Mouse (Mus musculus): ENCODE data around the gene Lrrc51. TPM values are rescaled to one million over a fixed set of nuclear protein-coding genes. Genes with fewer than 3 reads are reported as not detected.

Lrrc51 gene
- polyA plus RNA-seq, 1 experiment = 3.4 TPM

- WGBS = 23% methylated on average over 9 of the region's 9 CpGs
- peak overlapping the region; percentile 32; the same call in 1 of the 2 replicates for H3K27ac ChIP-seq (ENCODE audit: insufficient read depth, low read depth, low read length)
- H3K4me3 ChIP-seq (ENCODE audit: low read depth, low read length) = peak overlapping the region; percentile 70
- no peaks in the 10 kb centered on the region for H3K36me3 ChIP-seq (ENCODE audit: control insufficient read depth, insufficient read depth, low read length)
- 0 out of 2 replicates have a peak, but pooled peaks cover 2% of the 10 kb centered on the region for H3K4me1 ChIP-seq (ENCODE audit: control insufficient read depth, insufficient read depth, insufficient read length, low read length)
- H3K27me3 ChIP-seq (ENCODE audit: control insufficient read depth, insufficient read depth, low read length) = no peaks in the 10 kb centered on the region
- TF ChIP-seq POLR2A (IDR thresholded peaks at IDR 0.05; ENCODE audit: low read depth, low read length) = no peak
- TF ChIP-seq CTCF (IDR thresholded peaks at IDR 0.05; ENCODE audit: extremely low read depth, insufficient read length, insufficient replicate concordance, low read depth, low read length) = no peak
Observed at GRCm38 (mm10) chr7:101895695-101896094, 38.0 kb downstream of the Lrrc51 start.

GRCm38 (mm10) chr7:101888460-101888859 is 45.2 kb downstream of the Lrrc51 start:
- 84% methylated on average over 4 of the region's 4 CpGs for WGBS
- no peaks in the 10 kb centered on the region for H3K36me3 ChIP-seq (ENCODE audit: control insufficient read depth, insufficient read depth, low read length)
- no peak overlapping the region for H3K4me3 ChIP-seq (ENCODE audit: low read depth, low read length)
- H3K4me1 ChIP-seq (ENCODE audit: control insufficient read depth, insufficient read depth, insufficient read length, low read length) = no peaks in the 10 kb centered on the region
- TF ChIP-seq POLR2A (IDR thresholded peaks at IDR 0.05; ENCODE audit: low read depth, low read length) = no peak
- TF ChIP-seq CTCF (IDR thresholded peaks at IDR 0.05; ENCODE audit: extremely low read depth, insufficient read length, insufficient replicate concordance, low read depth, low read length) = no peak
- H3K27me3 ChIP-seq (ENCODE audit: control insufficient read depth, insufficient read depth, low read length) = no peaks in the 10 kb centered on the region
- H3K27ac ChIP-seq (ENCODE audit: insufficient read depth, low read depth, low read length) = no peak overlapping the region

GRCm38 (mm10) chr7:101886274-101886673 is 47.4 kb downstream of the Lrrc51 start:
- no peak overlapping the region for H3K27ac ChIP-seq (ENCODE audit: insufficient read depth, low read depth, low read length)
- TF ChIP-seq POLR2A (IDR thresholded peaks at IDR 0.05; ENCODE audit: low read depth, low read length) = no peak
- TF ChIP-seq CTCF (IDR thresholded peaks at IDR 0.05; ENCODE audit: extremely low read depth, insufficient read length, insufficient replicate concordance, low read depth, low read length) = no peak
- H3K36me3 ChIP-seq (ENCODE audit: control insufficient read depth, insufficient read depth, low read length) = no peaks in the 10 kb centered on the region
- 86% methylated on average over 6 of the region's 6 CpGs for WGBS
- no peaks in the 10 kb centered on the region for H3K27me3 ChIP-seq (ENCODE audit: control insufficient read depth, insufficient read depth, low read length)
- no peaks in the 10 kb centered on the region for H3K4me1 ChIP-seq (ENCODE audit: control insufficient read depth, insufficient read depth, insufficient read length, low read length)
- H3K4me3 ChIP-seq (ENCODE audit: low read depth, low read length) = no peak overlapping the region

- TF ChIP-seq CTCF (IDR thresholded peaks at IDR 0.05; ENCODE audit: extremely low read depth, insufficient read length, insufficient replicate concordance, low read depth, low read length) (no peak), POLR2A (IDR thresholded peaks at IDR 0.05; ENCODE audit: low read depth, low read length) (no peak)
- no peaks in the 10 kb centered on the region for H3K36me3 ChIP-seq (ENCODE audit: control insufficient read depth, insufficient read depth, low read length)
- no peaks in the 10 kb centered on the region for H3K27me3 ChIP-seq (ENCODE audit: control insufficient read depth, insufficient read depth, low read length)
- no peak overlapping the region for H3K27ac ChIP-seq (ENCODE audit: insufficient read depth, low read depth, low read length)
- no peaks in the 10 kb centered on the region for H3K4me1 ChIP-seq (ENCODE audit: control insufficient read depth, insufficient read depth, insufficient read length, low read length)
- 97% methylated on average over 4 of the region's 4 CpGs for WGBS
- H3K4me3 ChIP-seq (ENCODE audit: low read depth, low read length) = no peak overlapping the region
Observed at GRCm38 (mm10) chr7:101884160-101884559, 49.5 kb downstream of the Lrrc51 start.

GRCm38 (mm10) chr7:101882413-101883154 is 51.1 kb downstream of the Lrrc51 start:
- Histone ChIP-seq H3K4me1 (ENCODE audit: control insufficient read depth, insufficient read depth, insufficient read length, low read length) (no peaks in the 10 kb centered on the region), H3K27ac (ENCODE audit: insufficient read depth, low read depth, low read length) (no peak overlapping the region), H3K36me3 (ENCODE audit: control insufficient read depth, insufficient read depth, low read length) (no peaks in the 10 kb centered on the region), H3K4me3 (ENCODE audit: low read depth, low read length) (no peak overlapping the region), H3K27me3 (ENCODE audit: control insufficient read depth, insufficient read depth, low read length) (no peaks in the 10 kb centered on the region)
- WGBS = 80% methylated on average over 9 of the region's 9 CpGs
- no peak for TF ChIP-seq POLR2A (IDR thresholded peaks at IDR 0.05; ENCODE audit: low read depth, low read length)
- no peak for TF ChIP-seq CTCF (IDR thresholded peaks at IDR 0.05; ENCODE audit: extremely low read depth, insufficient read length, insufficient replicate concordance, low read depth, low read length)

- no peak overlapping the region for H3K27ac ChIP-seq (ENCODE audit: insufficient read depth, low read depth, low read length)
- H3K36me3 ChIP-seq (ENCODE audit: control insufficient read depth, insufficient read depth, low read length) = no peaks in the 10 kb centered on the region
- no peak overlapping the region for H3K4me3 ChIP-seq (ENCODE audit: low read depth, low read length)
- no peaks in the 10 kb centered on the region for H3K27me3 ChIP-seq (ENCODE audit: control insufficient read depth, insufficient read depth, low read length)
- no peak for TF ChIP-seq POLR2A (IDR thresholded peaks at IDR 0.05; ENCODE audit: low read depth, low read length)
- TF ChIP-seq CTCF (IDR thresholded peaks at IDR 0.05; ENCODE audit: extremely low read depth, insufficient read length, insufficient replicate concordance, low read depth, low read length) = no peak
- H3K4me1 ChIP-seq (ENCODE audit: control insufficient read depth, insufficient read depth, insufficient read length, low read length) = no peaks in the 10 kb centered on the region
- WGBS = 70% methylated on average over 4 of the region's 4 CpGs
Observed at GRCm38 (mm10) chr7:101880855-101881254, 52.8 kb downstream of the Lrrc51 start.

GRCm38 (mm10) chr7:101875978-101876377 is 57.7 kb downstream of the Lrrc51 start:
- Histone ChIP-seq H3K27ac (ENCODE audit: insufficient read depth, low read depth, low read length) (no peak overlapping the region), H3K4me1 (ENCODE audit: control insufficient read depth, insufficient read depth, insufficient read length, low read length) (no peaks in the 10 kb centered on the region), H3K36me3 (ENCODE audit: control insufficient read depth, insufficient read depth, low read length) (no peaks in the 10 kb centered on the region), H3K27me3 (ENCODE audit: control insufficient read depth, insufficient read depth, low read length) (no peaks in the 10 kb centered on the region), H3K4me3 (ENCODE audit: low read depth, low read length) (no peak overlapping the region)
- WGBS = 93% methylated on average over 1 of the region's 1 CpGs
- TF ChIP-seq CTCF (IDR thresholded peaks at IDR 0.05; ENCODE audit: extremely low read depth, insufficient read length, insufficient replicate concordance, low read depth, low read length) (no peak), POLR2A (IDR thresholded peaks at IDR 0.05; ENCODE audit: low read depth, low read length) (no peak)
